Mouse (Mus musculus): ENCODE results near the gene Gfod1.

DNA sequence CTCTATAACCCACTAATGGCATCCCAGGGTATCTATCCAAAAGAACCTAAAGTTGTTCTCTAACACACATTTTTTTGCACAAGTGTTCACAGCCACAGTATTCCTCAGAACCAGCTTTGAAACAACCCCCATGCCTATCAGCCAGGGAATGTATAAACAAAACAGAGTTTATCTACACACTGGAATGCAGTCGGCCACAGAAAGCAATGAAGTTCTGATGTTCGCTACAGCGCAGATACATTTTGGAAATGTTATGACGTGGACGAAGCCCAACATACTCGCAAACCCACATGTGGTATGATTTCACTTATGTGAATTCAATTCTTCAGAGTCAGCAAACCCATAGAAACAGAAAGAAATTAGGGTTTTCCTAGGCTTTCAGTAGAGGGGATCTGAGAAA is 75.8 kb downstream of the Gfod1 start:
- TF ChIP-seq MAX (IDR thresholded peaks at IDR 0.05; ENCODE audit: low read depth) (no peak), POLR2A (IDR thresholded peaks at IDR 0.05; ENCODE audit: insufficient read length, low read depth) (no peak), TCF12 (IDR thresholded peaks at IDR 0.05; ENCODE audit: insufficient read depth, poor library complexity, severe bottlenecking) (no peak), POLR2AphosphoS2 (IDR thresholded peaks at IDR 0.05; ENCODE audit: insufficient read length, low read depth) (no peak), E2F4 (IDR thresholded peaks at IDR 0.05; ENCODE audit: insufficient read depth) (no peak), CEBPB (IDR thresholded peaks at IDR 0.05; ENCODE audit: insufficient read depth, poor library complexity, severe bottlenecking) (no peak), USF1 (IDR thresholded peaks at IDR 0.05; ENCODE audit: low read depth) (no peak), SRF (IDR thresholded peaks at IDR 0.05; ENCODE audit: control insufficient read depth, insufficient read length, low read depth) (no peak), MYOD1 (IDR thresholded peaks at IDR 0.05; ENCODE audit: control insufficient read depth in 1 of 3, insufficient read length in 2 of 3, low read depth in 2 of 3) (no peak), MYOG (IDR thresholded peaks at IDR 0.05; ENCODE audit: control insufficient read depth in 1 of 3, insufficient read depth in 1 of 3, insufficient read length in 2 of 3, low read depth in 2 of 3) (no peak), TCF3 (IDR thresholded peaks at IDR 0.05; ENCODE audit: insufficient read length, low read depth) (no peak), REST (IDR thresholded peaks at IDR 0.05; ENCODE audit: insufficient read depth, insufficient read length) (no peak)

Data from myocyte (in vitro differentiated cells).